Mouse (Mus musculus): ENCODE measurements around the gene Myh9.

Myh9 gene

GRCm38 (mm10) chr15:77843046-77843445, 1.1 kb upstream of the Myh9 start:
- no peak for DNase-seq (ENCODE audit: low read depth, low spot score)

GRCm38 (mm10) chr15:77841361-77842046, 471 bp downstream of the Myh9 start:
- DNase-seq (ENCODE audit: low read depth, low spot score), result no peak

GRCm38 (mm10) chr15:77840450-77841360, 1.3 kb downstream of the Myh9 start:
- DNase-seq (ENCODE audit: low read depth, low spot score), result no peak

GRCm38 (mm10) chr15:77839529-77840286, 2.3 kb downstream of the Myh9 start:
- DNase-seq (ENCODE audit: low read depth, low spot score), result no peak

- DNase-seq (ENCODE audit: low read depth, low spot score), result peak; percentile 68
Measured at GRCm38 (mm10) chr15:77838530-77839387, 3.2 kb downstream of the Myh9 start.

GRCm38 (mm10) chr15:77837444-77838117, 4.4 kb downstream of the Myh9 start:
- DNase-seq (ENCODE audit: low read depth, low spot score), result no peak

- DNase-seq (ENCODE audit: low read depth, low spot score), result no peak
Measured at GRCm38 (mm10) chr15:77836692-77837443, 5.1 kb downstream of the Myh9 start.

GRCm38 (mm10) chr15:77835930-77836653, 5.9 kb downstream of the Myh9 start:
- DNase-seq (ENCODE audit: low read depth, low spot score), result peak; percentile 66

- no peak for DNase-seq (ENCODE audit: low read depth, low spot score)
Measured at GRCm38 (mm10) chr15:77834336-77835268, 7.4 kb downstream of the Myh9 start.

- no peak for DNase-seq (ENCODE audit: low read depth, low spot score)
Measured at GRCm38 (mm10) chr15:77833731-77834130, 8.2 kb downstream of the Myh9 start.

GRCm38 (mm10) chr15:77833083-77833482, 8.9 kb downstream of the Myh9 start:
- no peak for DNase-seq (ENCODE audit: low read depth, low spot score)

- no peak for DNase-seq (ENCODE audit: low read depth, low spot score)
Measured at GRCm38 (mm10) chr15:77832458-77832904, 9.5 kb downstream of the Myh9 start.

GRCm38 (mm10) chr15:77831754-77832457, 10.1 kb downstream of the Myh9 start:
- DNase-seq (ENCODE audit: low read depth, low spot score), result no peak

GRCm38 (mm10) chr15:77831138-77831579, 10.8 kb downstream of the Myh9 start:
- DNase-seq (ENCODE audit: low read depth, low spot score), result no peak

GRCm38 (mm10) chr15:77830481-77831137, 11.4 kb downstream of the Myh9 start:
- no peak for DNase-seq (ENCODE audit: low read depth, low spot score)

GRCm38 (mm10) chr15:77829542-77829941, 12.4 kb downstream of the Myh9 start:
- DNase-seq (ENCODE audit: low read depth, low spot score), result no peak

GRCm38 (mm10) chr15:77828910-77829309, 13.1 kb downstream of the Myh9 start:
- DNase-seq (ENCODE audit: low read depth, low spot score), result peak; percentile 69
